Mouse (Mus musculus): ENCODE data around the gene Krt222.

GRCm38 (mm10) chr11:99255316-99255715 lies 11.4 kb upstream of the Krt222 start:
- TF ChIP-seq CTCF (IDR thresholded peaks at IDR 0.05) (no peak), POLR2A (IDR thresholded peaks at IDR 0.05; ENCODE audit: insufficient read depth, low read depth, low read length) (no peak)

Data from heart, adult 2 months (tissue).